Mouse (Mus musculus) CD4-positive helper T cell, adult 2 months (primary cell): ENCODE data around the gene Klhdc8b.

Source experiments
- DNase-seq: peaks from one replicate; pipeline ENCODE4 v3.0.0-alpha.2; 2012; ENCODE audit warnings: low read depth, missing footprints, low spot score

The Klhdc8b gene

DNA sequence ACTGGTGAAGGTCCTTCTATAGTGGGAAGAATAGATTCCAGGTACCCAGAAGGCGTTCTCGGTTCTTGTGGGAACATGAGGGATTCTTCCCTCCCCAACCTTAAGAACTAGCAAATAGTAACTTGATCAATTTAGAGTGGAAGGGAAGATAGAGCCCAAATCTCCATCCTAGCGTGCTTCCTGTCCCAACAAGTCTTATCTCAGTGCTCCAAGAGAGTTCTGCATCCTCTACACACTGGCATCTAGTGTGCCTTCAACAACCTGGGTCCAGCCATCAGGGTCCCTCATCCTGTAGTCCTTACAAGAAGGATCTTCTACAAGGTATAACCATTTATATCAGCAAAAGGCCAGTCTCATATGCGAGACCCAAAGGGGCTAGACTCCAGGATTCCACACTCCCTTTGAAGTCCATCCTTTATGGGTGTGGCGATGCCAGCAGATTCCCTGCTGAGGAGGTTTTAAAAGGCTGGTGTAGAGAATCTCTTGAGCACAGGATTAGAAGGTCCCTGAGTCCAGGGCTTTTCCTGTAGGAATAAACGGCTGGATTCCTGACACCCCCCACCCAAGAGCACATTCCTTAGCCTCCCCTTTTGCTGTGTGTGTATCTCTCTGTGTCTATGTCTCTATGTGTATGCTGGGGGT lies 9.7 kb downstream of the Klhdc8b start:
- DNase-seq = no peak

DNA sequence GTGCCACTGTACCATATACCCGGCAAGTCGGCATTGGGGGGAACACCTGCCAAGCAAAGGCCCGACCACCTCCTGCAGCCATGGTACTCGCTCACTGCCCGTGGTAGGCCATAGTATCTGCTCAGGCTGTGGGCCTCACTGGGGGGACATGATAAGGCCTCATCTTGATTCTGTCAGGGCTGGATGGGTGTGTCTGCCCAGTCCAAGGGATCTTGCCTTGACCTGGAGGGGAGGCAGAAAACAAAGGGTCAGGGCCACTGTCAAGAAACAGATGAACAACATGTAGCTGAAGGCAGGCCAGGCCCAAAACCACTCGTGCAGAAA lies 10.2 kb downstream of the Klhdc8b start:
- DNase-seq = no peak

DNA sequence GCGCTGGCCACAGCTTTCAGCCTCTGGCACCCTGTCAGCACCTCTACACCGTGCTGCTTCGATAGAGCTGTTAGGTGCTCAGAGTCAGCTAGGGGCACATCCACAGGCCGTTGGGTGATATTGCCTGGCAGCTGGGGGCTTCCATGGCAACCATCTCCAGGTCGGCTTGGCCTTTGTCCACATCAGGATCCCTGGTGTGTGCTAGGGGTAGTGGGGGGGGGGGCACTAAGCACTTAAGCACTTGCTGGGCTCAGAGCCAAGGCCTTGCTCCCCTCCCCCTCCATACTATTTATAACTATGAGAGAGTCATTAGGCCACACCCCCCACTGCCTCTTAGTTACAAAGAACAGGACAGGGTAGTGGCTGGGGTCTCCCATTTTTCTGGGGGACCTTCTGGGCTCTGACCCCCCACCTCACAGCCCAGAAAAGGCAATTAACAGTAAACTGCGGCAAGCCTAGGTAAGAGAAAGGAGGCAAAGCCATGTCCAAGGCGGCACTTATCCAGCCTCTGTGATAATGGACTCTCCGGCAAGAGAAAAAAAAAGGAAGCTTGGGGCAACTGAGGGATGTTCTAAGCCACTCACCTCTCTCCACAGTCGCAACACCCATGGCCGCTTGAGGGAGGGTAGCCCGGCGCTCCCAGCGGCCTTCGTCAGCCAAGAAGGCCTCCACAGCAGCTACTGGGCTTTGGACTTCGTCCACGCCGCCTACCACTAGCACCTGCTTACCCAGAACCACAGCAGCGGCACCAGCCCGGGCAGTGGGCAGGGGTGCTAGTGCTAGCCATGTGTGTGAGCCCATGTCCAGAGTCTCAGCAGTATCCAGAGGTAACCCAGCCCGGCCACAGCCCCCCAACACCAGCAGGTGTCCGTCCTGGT lies 10.8 kb downstream of the Klhdc8b start:
- DNase-seq = no peak

DNA sequence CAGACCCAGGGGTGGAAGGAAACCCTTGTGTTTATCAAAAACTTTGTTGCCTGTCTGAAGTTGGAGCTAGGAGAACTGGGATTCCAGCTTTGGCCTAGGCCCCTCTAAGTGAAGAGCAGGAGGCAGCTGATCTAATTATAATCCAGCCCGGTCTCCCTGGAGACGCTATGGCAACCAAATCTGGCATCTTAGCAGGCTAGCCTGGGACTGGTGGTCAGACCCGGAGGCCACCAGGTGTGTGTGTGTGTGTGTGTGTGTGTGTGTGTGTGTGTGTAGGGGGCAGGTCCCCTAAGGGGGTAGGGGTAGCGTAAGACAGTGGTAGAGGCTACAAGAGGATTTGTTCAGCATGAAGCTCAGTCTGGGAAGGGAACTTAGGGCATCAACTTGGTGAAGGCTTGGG lies 11.5 kb downstream of the Klhdc8b start:
- DNase-seq = no peak

DNA sequence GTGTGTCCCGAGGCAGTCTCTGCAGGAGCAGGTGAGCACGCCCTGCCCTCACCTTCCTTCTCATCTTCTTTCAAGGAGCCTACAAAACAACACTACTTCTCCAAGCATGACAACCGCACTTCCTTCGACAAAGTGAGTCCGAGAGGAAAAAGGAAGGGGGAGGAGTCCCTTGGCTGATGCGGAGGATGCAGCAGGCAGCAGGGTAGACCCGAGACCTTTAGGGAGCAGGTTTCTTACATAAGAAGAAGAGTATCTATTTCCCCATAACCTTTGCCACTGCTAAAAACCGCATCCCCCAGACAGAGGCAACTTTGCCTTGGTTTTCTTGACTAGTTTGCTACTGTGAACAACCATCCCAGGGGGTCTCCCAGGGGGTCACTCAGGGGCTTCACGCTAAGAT lies 16.3 kb downstream of the Klhdc8b start:
- DNase-seq = no peak

DNA sequence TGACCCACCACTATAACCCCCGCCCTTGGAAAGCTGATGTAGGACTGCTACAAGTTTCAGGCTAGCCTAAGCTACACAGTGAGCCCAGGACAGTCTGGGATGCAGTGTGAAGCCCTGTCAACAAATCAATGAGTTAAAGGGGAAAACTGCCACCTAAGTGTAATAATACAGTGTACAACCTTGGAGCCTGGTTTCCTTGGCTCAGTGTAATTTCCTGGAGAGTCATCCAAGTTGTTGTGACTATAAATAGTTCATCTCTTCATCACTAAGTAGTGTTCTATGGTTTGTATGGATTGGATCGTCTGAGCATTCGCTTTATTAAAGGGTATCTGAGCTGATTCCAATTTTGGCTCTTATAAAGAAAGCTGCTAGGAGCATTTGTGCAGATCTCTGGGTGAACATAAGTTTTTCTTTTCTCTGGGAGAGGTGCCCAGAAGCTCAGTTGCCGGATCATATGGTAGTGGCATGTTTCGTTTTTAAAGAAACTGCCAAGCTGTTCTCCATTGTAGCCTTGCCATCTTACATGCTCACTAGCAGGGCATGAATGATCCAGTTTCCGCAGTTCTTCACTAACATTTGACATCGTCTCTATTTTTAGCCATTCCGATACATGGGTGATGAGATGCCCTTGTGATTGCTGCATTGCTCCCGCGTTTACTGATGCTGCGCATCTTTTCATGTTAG lies 20.0 kb downstream of the Klhdc8b start:
- DNase-seq = no peak

DNA sequence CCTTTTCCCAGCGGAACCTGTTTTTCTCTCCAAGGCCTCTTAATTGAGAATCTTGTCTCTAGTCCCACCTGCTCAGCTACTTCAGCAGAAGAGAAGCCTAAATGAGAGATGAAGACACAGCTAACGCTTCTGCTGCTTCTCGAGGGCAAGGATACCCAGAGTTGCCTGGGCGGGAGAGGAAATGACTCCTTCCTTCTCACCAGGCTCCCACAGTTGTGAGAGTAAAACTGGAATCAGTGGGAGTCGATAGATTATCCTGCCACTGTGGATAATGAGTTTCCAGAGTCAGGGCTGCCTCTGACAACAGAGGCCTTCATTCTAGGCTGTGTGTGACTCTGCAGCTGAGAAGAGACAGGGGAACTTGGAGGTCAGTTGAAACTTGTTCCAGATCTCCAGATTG lies 20.9 kb downstream of the Klhdc8b start:
- DNase-seq = no peak

DNA sequence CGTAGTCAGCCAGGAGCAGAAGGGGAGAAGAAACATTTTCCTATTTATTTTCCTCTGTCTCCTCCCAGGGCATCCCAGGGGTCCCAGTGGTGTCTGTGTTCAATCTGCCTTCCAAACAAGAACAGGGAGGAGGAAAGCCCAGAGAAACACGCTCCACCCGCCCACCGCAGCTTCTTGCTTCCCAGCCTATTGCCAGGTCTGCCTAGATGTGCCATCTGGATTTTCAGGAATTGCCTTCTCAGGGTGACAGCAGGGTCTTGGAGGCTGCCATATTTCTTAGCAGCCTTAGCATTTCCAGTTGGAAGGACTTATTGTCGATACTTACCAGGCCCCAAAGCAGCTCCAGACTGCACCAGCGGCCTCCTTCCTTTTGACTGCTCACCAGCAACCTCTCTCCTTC lies 22.2 kb downstream of the Klhdc8b start:
- DNase-seq = no peak

DNA sequence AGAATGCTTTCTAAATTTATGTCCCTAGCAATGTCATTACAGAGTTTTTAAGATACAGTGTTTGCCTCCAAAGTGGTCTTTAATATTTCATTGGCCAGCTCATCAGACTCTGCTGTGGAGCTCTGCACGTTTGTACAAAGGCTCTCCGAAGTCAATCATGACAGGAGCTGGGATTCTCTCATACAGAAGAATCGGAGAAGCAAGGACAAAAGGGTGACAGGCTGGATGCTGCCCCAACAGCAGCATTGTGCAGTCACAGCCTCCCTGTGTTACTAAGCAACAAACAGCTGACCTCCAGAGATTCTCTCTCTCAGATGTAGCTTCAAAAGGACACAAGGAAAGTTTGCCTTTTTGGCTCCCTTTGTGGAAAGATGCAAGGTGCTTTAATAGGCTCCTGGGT lies 25.2 kb downstream of the Klhdc8b start, which contains the start of gene BC048562:
Gene BC048562 (plus strand): TSS at position 301 of the 400 bp plus-strand sequence.
- DNase-seq = no peak

DNA sequence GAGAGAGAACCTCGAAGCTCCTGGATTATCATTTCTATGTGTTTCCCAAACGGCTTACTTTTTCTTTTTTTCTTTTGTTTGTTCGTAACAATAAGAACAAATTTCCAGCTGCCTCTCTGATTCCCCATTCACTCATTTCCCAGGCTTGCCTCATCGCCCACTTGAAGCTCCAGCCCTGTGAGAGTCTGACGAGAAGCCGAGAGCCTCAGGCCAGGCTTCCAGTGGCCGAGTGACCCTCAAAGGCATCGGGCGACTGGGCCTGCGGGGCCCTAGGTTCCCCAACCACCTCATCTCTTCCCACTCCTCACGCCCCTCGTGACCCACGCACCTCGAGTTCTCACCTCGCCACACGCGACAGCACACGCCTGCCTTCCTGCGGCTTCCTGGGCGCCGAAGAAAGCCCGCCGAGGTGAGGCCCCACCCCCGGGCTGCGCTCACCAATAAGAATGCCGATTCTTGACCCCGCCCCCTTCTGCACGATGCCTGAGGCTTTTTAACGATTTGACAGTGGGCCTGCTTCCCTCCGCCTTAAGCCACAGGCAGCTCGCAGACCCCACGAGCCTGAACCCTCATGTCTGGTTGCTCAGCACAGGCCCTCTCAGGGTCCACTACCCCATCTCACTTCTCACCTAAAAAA lies 29.8 kb downstream of the Klhdc8b start:
- no peak for DNase-seq

DNA sequence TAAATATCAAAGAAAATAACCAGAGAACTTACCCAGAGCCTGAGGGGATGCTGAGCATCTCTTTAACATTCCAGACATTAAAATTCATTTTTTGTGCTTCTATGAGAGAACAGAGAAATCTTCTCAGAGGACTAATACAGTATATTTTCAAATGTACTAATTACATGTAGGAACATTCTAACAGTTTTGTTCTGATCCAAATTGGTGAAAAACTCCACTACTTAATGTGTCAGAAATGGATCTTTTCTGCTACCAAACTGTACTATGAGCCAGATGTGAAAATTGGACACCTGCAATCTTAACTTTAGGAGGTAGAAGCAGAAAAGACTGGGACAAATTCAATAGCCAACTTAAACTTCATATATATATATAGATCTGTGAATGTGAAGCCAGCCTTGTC lies 33.0 kb downstream of the Klhdc8b start, which contains the start of gene Ccdc36:
Gene Ccdc36 (minus strand): TSS at position 101 of the 400 bp plus-strand sequence.
- no peak for DNase-seq

DNA sequence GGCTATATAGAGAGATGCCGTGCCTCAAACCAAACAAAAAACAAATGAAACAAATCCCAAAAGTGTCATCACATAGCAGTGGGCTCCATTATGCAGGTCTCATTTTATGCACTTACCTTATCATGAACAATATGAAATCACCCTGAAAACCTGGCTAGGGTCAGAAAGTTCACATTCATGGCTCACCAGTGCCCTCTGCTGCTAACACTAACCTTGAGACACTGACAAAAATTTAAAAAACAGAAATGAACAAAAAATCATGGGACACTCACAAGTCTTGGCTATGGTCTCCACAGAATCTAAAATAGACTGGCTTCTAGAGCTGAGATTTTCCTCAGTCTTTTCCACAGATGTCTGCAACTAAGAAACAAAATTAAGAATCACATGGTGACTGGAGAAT lies 49.2 kb downstream of the Klhdc8b start:
- no peak for DNase-seq

DNA sequence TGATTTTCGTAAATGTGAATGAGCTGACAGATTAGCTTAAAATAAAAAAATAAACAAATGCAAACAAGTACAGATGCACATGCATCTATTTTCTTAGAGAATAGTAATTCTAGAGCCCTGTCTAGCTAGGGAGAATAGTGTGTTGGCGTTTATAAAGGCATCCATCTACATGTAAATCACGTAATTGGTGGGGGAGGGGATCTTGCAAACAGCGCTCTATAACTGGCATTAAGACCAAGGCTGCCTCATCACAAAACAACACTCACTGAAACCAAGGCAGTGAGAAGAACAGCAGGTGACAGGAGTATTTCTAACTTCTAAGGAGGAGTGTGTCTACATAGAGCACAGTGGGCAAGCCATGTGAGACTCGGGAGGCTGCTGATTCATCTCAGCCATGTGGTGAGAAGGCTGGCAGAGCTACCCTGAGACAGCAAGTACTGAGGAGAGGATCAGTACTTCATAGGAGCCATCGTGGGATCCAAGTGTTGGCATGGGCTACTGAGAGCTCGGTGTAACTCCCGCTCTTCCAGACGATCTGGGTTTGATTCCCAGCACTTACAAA lies 49.9 kb downstream of the Klhdc8b start:
- no peak for DNase-seq

DNA sequence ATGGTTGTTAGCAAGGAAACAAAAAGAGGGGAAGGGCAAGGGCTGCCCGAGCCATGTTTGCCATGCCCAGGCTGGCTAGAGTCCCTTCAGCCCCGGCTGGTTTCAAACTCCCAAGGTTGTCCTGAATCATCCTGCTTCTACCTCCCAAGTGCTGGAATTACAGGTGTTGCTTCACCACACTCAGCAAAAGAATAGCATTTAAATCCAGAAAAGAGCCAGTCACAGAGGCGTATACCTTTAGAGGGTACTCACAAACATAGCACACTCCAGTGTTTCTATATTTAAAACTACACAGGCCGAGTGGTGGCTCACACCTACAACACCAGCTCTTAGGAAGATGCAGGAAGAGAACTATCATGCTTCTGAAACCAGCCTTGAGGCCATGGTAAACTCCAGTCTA lies 51.8 kb downstream of the Klhdc8b start:
- DNase-seq = no peak

DNA sequence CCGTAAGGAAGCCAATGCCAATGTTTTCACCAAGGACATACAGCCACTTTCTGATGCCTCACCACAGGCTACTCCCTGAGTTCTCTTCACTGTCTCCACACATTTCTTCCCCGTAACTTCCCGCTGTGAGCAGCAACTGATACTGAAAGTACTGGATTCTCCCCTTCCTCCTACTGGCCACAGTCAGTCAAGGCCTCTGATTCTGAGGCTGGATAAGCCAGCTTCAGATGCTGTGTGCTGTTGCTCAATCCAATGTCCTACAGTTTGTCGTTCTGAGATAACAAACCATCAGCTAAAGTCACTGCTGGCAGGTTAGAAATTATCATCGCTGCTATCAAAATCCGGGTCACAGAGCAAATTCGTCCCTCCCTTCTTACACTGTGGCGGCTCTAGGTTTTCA lies 56.9 kb downstream of the Klhdc8b start:
- DNase-seq = no peak

DNA sequence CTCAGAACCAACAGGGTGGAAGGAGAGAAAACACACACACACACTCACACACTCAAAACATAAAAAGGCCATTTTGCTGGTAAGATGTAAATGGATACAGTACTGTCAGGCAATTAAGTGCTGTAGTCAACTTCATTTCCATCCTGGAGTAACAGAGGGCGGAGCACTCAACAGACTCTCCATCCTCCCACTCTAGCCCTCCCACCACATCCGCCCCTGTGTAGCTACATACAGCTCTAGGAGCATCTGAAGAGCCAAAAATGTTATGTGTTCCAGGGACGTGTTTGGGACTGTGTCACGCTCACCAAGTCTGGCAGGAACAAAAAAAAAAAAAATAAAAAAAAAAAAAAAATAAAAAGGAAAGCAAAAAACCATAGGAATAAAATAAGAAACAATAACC lies 58.3 kb downstream of the Klhdc8b start:
- no peak for DNase-seq

DNA sequence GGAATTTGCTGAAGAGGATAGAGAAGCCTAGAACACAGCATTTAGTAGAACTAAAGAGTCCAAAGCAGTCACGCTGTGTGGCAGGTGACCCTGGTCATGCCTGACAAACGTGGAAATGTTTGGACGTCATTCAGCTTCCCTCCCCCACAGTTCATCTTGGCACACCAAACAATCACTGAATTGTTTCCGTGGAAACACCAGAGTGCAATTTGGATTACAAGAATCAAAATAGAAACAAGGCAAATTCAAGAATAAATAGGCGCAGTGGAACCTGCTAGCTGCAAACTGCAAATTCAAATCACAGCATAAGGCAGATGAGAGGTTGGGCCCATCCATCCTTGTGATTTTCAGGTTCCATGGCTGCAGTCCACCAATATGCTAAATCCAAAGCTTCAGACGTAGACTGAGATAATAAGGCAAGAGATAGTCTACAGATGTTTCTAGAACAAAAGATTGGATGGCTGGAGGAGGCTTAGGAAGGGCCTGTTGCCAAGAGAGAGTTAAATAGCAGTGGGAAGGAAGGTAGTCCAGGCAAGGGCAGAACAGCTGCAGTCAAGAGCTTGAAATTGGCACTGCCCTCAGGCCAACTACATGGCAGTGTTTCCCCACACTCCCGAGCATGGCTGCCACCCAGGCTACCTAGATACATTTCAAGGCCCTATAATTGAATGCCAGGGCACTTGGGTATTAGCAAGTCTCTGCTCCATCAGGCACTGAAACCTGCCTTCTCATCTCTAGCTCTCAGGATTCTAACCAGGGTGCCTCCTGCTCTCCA lies 60.0 kb downstream of the Klhdc8b start:
- DNase-seq = no peak

DNA sequence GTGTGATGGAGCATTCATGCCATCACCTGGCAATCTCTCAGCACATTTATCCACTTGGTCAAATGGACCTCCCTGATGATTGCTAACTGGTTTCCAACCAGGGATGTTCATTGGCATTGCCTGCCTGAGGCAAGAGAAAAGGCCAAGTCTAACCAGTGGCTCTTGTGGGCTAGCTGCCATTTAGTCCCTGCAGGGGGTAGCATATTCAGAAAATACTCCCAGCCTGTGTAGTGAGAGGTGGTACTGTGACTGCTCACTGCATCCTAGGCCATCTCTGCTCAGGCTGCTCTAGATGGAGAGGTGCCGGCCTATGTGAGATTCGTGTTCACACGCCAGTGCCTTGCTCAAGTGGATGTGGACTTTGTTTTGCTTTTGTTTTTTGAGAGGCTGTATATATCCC lies 63.1 kb downstream of the Klhdc8b start:
- no peak for DNase-seq
